Mouse (Mus musculus) heart, embryonic 16.5 days (tissue): ENCODE measurements at regions not wholly inside any gene's neighbourhood (a gene's known extent, or its start where the extent isn't known, plus 50 kb on each side); places are given as distances from the start of the nearest gene placed in this dataset.

Experiments used
- ATAC-seq: fragments of 200-750 bp; cut with Nextera tagmentation; replicated peaks from 2 replicates; pipeline ENCODE4 v1.8.0; 2017; ENCODE audit warnings: moderate number of reproducible peaks; ENCODE audit not compliant: insufficient read depth, low FRiP score; ENCODE audit errors: extremely low read depth
- H3K27ac ChIP-seq: fragments of 300-500 bp; sonication (generic); 2 replicates; pipeline ENCODE4 v1.5.1; 2014; ENCODE audit warnings: mild to moderate bottlenecking, low read length, control low read depth, moderate library complexity
- H3K27me3 ChIP-seq: fragments of 300-500 bp; sonication (generic); 2 replicates; pipeline ENCODE4 v1.6.1; 2014; ENCODE audit warnings: low read length, mixed read lengths; ENCODE audit not compliant: control insufficient read depth, insufficient read depth
- H3K36me3 ChIP-seq: fragments of 300-500 bp; sonication (generic); 2 replicates; pipeline ENCODE4 v1.6.1; 2014; ENCODE audit not compliant: control insufficient read depth, insufficient read depth
- H3K4me1 ChIP-seq: fragments of 300-500 bp; sonication (generic); 2 replicates; pipeline ENCODE4 v1.6.1; 2014; ENCODE audit warnings: low read length, mixed read lengths; ENCODE audit not compliant: control insufficient read depth, insufficient read depth
- H3K4me2 ChIP-seq: fragments of 300-500 bp; sonication (generic); 2 replicates; pipeline ENCODE4 v1.6.1; 2014; ENCODE audit warnings: low read depth, mild to moderate bottlenecking, control low read depth, low read length
- H3K4me3 ChIP-seq: fragments of 300-500 bp; sonication (generic); 2 replicates; pipeline ENCODE4 v1.5.1; 2014; ENCODE audit warnings: mild to moderate bottlenecking, control low read depth, low read length
- H3K9ac ChIP-seq: fragments of 300-500 bp; sonication (generic); 2 replicates; pipeline ENCODE4 v1.6.1; 2014; ENCODE audit warnings: low read length, control low read depth
- H3K9me3 ChIP-seq: fragments of 300-500 bp; sonication (generic); replicated peaks from 2 replicates; pipeline ENCODE4 v1.6.1; 2016; ENCODE audit warnings: low read length; ENCODE audit not compliant: control insufficient read depth
- WGBS: fragments of 180-500 bp; shearing (Covaris S2); extraction: QIAGEN DNeasy Blood & Tissue Kit; methylation state at CpG from one replicate; pipeline ENCODE4 v1.1.7; 2014; 5-methylcytosine and 5-hydroxymethylcytosine counted together

- Histone ChIP-seq H3K4me2 (no peak overlapping the region), H3K27ac (no peak overlapping the region), H3K9ac (no peak overlapping the region), H3K4me3 (no peak overlapping the region), H3K27me3 (no peaks in the 10 kb centered on the region), H3K36me3 (no peaks in the 10 kb centered on the region), H3K9me3 (peaks cover 6% of the 10 kb centered on the region; the same call in 1 of the 2 replicates), H3K4me1 (peaks cover 6% of the 10 kb centered on the region; the same call in 1 of the 2 replicates)
- no peak for ATAC-seq
- WGBS, result 75% methylated on average over 5 of the region's 5 CpGs
Measured at GRCm38 (mm10) chr16:95839512-95840253, 137.8 kb downstream of the Ets2 start.

- Histone ChIP-seq H3K27ac (no peak overlapping the region), H3K4me1 (peaks cover 4% of the 10 kb centered on the region; the same call in 1 of the 2 replicates), H3K9me3 (peaks cover 5% of the 10 kb centered on the region; the same call in 1 of the 2 replicates), H3K36me3 (no peaks in the 10 kb centered on the region), H3K27me3 (no peaks in the 10 kb centered on the region), H3K4me3 (no peak overlapping the region), H3K4me2 (no peak overlapping the region), H3K9ac (no peak overlapping the region)
- 13% methylated on average over 1 of the region's 1 CpGs for WGBS
- no peak for ATAC-seq
Measured at GRCm38 (mm10) chr16:95838886-95839430, 137.1 kb downstream of the Ets2 start.

- H3K4me1 ChIP-seq, result peaks cover 4% of the 10 kb centered on the region; the same call in 1 of the 2 replicates
- no peak for ATAC-seq
- 87% methylated on average over 3 of the region's 3 CpGs for WGBS
Measured at GRCm38 (mm10) chr16:95838478-95838846, 136.6 kb downstream of the Ets2 start.

GRCm38 (mm10) chr16:95837723-95838477 is 136.0 kb downstream of the Ets2 start:
- Histone ChIP-seq H3K4me2 (no peak overlapping the region), H3K27ac (no peak overlapping the region), H3K27me3 (no peaks in the 10 kb centered on the region), H3K4me1 (peaks cover 7% of the 10 kb centered on the region; the same call in 1 of the 2 replicates), H3K36me3 (no peaks in the 10 kb centered on the region), H3K9me3 (no peaks in the 10 kb centered on the region), H3K9ac (no peak overlapping the region), H3K4me3 (no peak overlapping the region)
- ATAC-seq, result no peak
- WGBS, result 76% methylated on average over 5 of the region's 5 CpGs

More at GRCm38 (mm10) chr16:95838478-95838846, 136.6 kb downstream of the Ets2 start:
- no peak overlapping the region for H3K4me2 ChIP-seq
- no peaks in the 10 kb centered on the region for H3K27me3 ChIP-seq
- no peak overlapping the region for H3K4me3 ChIP-seq
- no peak overlapping the region for H3K9ac ChIP-seq
- no peaks in the 10 kb centered on the region for H3K36me3 ChIP-seq
- H3K27ac ChIP-seq, result no peak overlapping the region
- H3K9me3 ChIP-seq, result peaks cover under 1% of the 10 kb centered on the region; the same call in 1 of the 2 replicates

DNA sequence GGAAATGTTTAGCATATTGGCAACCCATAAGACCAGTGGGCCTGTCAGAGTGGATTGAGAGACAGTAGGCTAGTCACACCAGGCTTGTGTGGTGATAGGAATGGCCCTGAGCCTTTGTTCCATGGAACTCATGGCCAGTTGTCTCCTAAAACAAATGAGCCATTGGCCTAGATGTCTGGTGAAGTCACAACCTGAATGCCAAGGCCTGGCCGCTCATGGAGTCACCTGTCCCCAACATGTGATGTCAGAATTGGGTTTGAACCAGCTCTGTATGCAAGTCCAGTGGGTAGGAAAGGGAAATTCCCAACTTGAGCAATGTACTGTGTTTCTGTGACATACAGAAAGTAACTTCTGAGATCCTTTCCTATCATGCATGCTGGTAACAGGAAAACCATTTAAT is 134.1 kb downstream of the Ets2 start:
- H3K9me3 ChIP-seq, result no peaks in the 10 kb centered on the region
- no peak overlapping the region for H3K27ac ChIP-seq
- 92% methylated on average over 1 of the region's 1 CpGs for WGBS
- no peak overlapping the region for H3K4me2 ChIP-seq
- H3K27me3 ChIP-seq, result no peaks in the 10 kb centered on the region
- peaks cover 21% of the 10 kb centered on the region for H3K4me1 ChIP-seq
- H3K9ac ChIP-seq, result no peak overlapping the region
- no peak overlapping the region for H3K4me3 ChIP-seq
- no peak for ATAC-seq
- no peaks in the 10 kb centered on the region for H3K36me3 ChIP-seq

DNA sequence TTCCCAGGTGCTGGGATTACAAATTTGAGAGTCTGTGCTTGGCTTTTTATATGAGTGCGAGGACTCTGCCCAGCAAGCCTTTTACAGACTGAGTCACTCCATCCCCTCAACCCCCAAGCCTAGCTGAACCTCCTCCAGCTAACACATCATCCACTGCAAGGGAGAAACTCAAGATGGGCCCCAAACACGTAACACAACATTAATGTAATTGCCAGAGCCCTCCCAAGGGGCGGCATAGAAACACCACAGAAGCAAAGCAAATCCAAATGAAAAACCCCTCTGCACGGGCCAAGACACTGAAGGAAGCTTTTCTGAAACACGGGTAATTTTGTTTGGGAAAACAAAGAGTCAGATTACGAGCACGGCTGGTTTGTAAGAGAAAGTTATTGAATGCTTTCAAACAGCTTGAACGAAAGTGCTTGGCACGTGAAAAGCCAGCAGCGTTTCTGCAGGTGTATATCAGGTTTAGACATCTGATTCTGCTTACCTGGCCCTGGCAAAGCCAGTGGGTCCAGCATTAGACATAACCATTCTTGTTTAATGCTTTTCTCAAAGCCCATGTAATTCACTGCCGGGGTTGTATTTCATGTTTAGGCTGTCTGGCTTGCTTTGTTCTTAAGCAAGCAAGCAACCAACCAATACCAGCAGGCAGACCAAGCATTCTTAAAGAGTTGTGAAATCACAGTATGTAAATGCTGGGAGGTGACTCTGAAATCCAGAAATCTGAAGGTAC is 132.8 kb downstream of the Ets2 start:
- H3K36me3 ChIP-seq, result no peaks in the 10 kb centered on the region
- no peak overlapping the region; the same call in 1 of the 2 replicates for H3K27ac ChIP-seq
- H3K4me1 ChIP-seq, result peaks cover 21% of the 10 kb centered on the region
- H3K9ac ChIP-seq, result no peak overlapping the region
- H3K4me2 ChIP-seq, result no peak overlapping the region
- no peaks in the 10 kb centered on the region for H3K27me3 ChIP-seq
- no peak overlapping the region for H3K4me3 ChIP-seq
- WGBS, result 69% methylated on average over 11 of the region's 11 CpGs
- H3K9me3 ChIP-seq, result no peaks in the 10 kb centered on the region
- no peak for ATAC-seq

DNA sequence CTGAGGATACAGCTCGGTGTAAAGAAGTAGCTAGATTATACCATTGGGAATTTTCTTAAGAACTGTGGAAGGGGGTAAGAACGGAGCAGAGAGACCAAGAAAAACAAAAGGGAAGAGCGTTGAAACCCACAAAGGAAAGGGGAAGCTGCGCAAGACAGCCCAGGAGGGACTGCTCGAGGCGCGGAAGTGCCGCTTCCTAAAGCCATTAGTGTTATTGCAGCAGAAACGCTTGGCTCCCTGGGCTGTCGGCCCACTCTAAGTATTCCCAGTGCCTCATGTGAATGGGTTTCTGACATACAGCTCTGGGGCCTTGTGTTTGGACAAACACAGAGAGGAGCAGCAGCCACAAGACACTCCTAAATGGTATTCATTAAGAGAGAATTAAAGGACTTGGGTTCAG is 131.6 kb downstream of the Ets2 start:
- Histone ChIP-seq H3K9ac (no peak overlapping the region), H3K4me2 (no peak overlapping the region), H3K36me3 (no peaks in the 10 kb centered on the region), H3K4me1 (peaks cover 17% of the 10 kb centered on the region), H3K9me3 (0 out of 2 replicates have a peak, but pooled peaks cover under 1% of the 10 kb centered on the region), H3K27me3 (no peaks in the 10 kb centered on the region), H3K4me3 (no peak overlapping the region), H3K27ac (peak overlapping the region; percentile 64)
- WGBS, result 57% methylated on average over 10 of the region's 10 CpGs
- ATAC-seq, result no peak

- H3K9me3 ChIP-seq, result 0 out of 2 replicates have a peak, but pooled peaks cover 2% of the 10 kb centered on the region
- H3K4me1 ChIP-seq, result peaks cover 17% of the 10 kb centered on the region
- H3K4me2 ChIP-seq, result no peak overlapping the region
- H3K4me3 ChIP-seq, result no peak overlapping the region
- H3K36me3 ChIP-seq, result no peaks in the 10 kb centered on the region
- no peaks in the 10 kb centered on the region for H3K27me3 ChIP-seq
- 65% methylated on average over 9 of the region's 9 CpGs for WGBS
- no peak for ATAC-seq
- H3K27ac ChIP-seq, result peak overlapping the region; percentile 62
- 0 out of 2 replicates have a peak overlapping the region, but pooled peaks have one; percentile 28 for H3K9ac ChIP-seq
Measured at GRCm38 (mm10) chr16:95832346-95832739, 130.5 kb downstream of the Ets2 start.
